Comparison of ENCODE assay signal across 14 mouse cellular contexts in the genomic region with DNA sequence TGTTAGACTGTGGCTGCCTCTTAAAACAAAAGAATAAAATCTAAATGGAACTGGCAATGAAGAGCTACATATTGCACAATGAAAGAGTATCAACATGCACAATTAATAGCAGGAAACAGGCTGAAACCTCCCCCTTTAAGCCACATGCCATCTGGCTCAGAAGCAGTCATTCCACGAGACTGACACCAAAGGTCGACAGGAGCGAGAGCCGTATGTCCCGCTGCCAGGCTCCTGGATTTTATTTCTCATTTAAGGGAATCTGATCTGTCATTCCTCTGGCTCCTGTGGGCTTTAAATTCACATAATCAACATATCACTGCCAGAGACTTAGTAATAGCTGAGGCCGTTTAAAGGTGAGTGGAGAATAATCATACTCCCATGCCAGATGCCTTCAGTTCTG.
DNase-seq lines count a peak whose midpoint lies in the region; ATAC-seq and TF ChIP-seq lines count a peak whose summit lies in the region.
"Had no signal": no experiment of that assay in that cellular context is flagged by ENCODE, and none has a peak within 500 bp of the region (broad histone marks: within the 10 kb centered on the region; RNA-seq: fewer than 3 reads in every experiment).

No protein-coding gene starts in this region.

- 51% methylated on average over 6 of the region's 6 CpGs for WGBS in embryonic facial prominence, embryonic 11.5 days
- 53% methylated on average over 6 of the region's 6 CpGs for WGBS in embryonic facial prominence, embryonic 10.5 days
- 12% methylated on average over 6 of the region's 6 CpGs for WGBS in cerebellum, adult 2 months
- 69% methylated on average over 6 of the region's 6 CpGs for WGBS in liver, embryonic 12.5 days (ENCODE audit: insufficient replicate concordance)

- H3K4me1 ChIP-seq in embryonic facial prominence, embryonic 11.5 days (ENCODE audit: control insufficient read depth, insufficient read depth, low read length) = no peaks in the 10 kb centered on the region
- no peaks in the 10 kb centered on the region for H3K4me1 ChIP-seq in embryonic facial prominence, embryonic 10.5 days
- H3K4me1 ChIP-seq in cerebellum, adult 2 months (ENCODE audit: control insufficient read depth, insufficient read depth, low read length) = peaks cover 2% of the 10 kb centered on the region; the same call in 1 of the 2 replicates
- H3K4me1 ChIP-seq in liver, embryonic 12.5 days = no peaks in the 10 kb centered on the region
- H3K4me1 ChIP-seq: embryonic facial prominence, embryonic 15.5 days; forebrain, embryonic 13.5 days; heart, embryonic 12.5 days had no signal

- no peak overlapping the region for H3K9ac ChIP-seq in embryonic facial prominence, embryonic 11.5 days (replicated peaks; ENCODE audit: low read length)
- H3K9ac ChIP-seq in liver, embryonic 12.5 days = no peak overlapping the region
- H3K9ac ChIP-seq: embryonic facial prominence, embryonic 15.5 days; forebrain, embryonic 13.5 days; heart, embryonic 12.5 days had no signal

- no peak overlapping the region for H3K4me2 ChIP-seq in embryonic facial prominence, embryonic 11.5 days (ENCODE audit: low read depth, low read length)
- H3K4me2 ChIP-seq in liver, embryonic 12.5 days = no peak overlapping the region
- H3K4me2 ChIP-seq: embryonic facial prominence, embryonic 15.5 days; forebrain, embryonic 13.5 days; heart, embryonic 12.5 days had no signal

- no peak for ATAC-seq in embryonic facial prominence, embryonic 11.5 days (replicated peaks; ENCODE audit: insufficient number of reproducible peaks, low FRiP score, low TSS enrichment, low read depth)
- no peak for ATAC-seq in frontal cortex, adult (ENCODE audit: low TSS enrichment)
- ATAC-seq in liver, embryonic 12.5 days = no peak
- ATAC-seq: forebrain, embryonic 13.5 days; intestine, embryonic 16.5 days had no signal

- intact Hi-C loops in left cerebral cortex, postnatal 4 days (cut with DNase I) = no loop called here
- intact Hi-C loops in gastrocnemius, adult 2 months (cut with DNase I) = no loop called here

- no peak overlapping the region for H3K4me3 ChIP-seq in embryonic facial prominence, embryonic 11.5 days (ENCODE audit: low read depth, low read length)
- H3K4me3 ChIP-seq in embryonic facial prominence, embryonic 10.5 days = no peak overlapping the region
- no peak overlapping the region for H3K4me3 ChIP-seq in cerebellum, adult 2 months (replicated peaks; ENCODE audit: insufficient read depth, low read depth, low read length)
- H3K4me3 ChIP-seq in gastrocnemius, adult 2 months = no peak overlapping the region
- no peak overlapping the region for H3K4me3 ChIP-seq in liver, embryonic 12.5 days
- H3K4me3 ChIP-seq: embryonic facial prominence, embryonic 15.5 days; forebrain, embryonic 13.5 days; heart, embryonic 12.5 days had no signal

- peak; percentile 4 for DNase-seq in embryonic facial prominence, embryonic 11.5 days (ENCODE audit: low spot score)
- DNase-seq in embryonic facial prominence, embryonic 10.5 days (ENCODE audit: low spot score) = no peak
- DNase-seq in left cerebral cortex, postnatal 4 days = peak; percentile 9
- no peak for DNase-seq in left cerebral cortex, adult 11 months (ENCODE audit: low spot score)
- DNase-seq in cerebellum, adult 2 months = peak; percentile 27 to 69
- peak; percentile 56 for DNase-seq in gastrocnemius, adult 2 months
- DNase-seq: adrenal gland, adult 8-10 months; spleen, adult 18-20 months had no signal

- no peak overlapping the region for H3K27ac ChIP-seq in embryonic facial prominence, embryonic 11.5 days (replicated peaks; ENCODE audit: low read depth, low read length)
- H3K27ac ChIP-seq in embryonic facial prominence, embryonic 10.5 days (replicated peaks) = no peak overlapping the region
- H3K27ac ChIP-seq in cerebellum, adult 2 months (ENCODE audit: insufficient read depth, low read length) = no peak overlapping the region
- no peak overlapping the region for H3K27ac ChIP-seq in gastrocnemius, adult 2 months
- H3K27ac ChIP-seq in liver, embryonic 12.5 days = no peak overlapping the region
- H3K27ac ChIP-seq: embryonic facial prominence, embryonic 15.5 days; forebrain, embryonic 13.5 days had no signal

- TF ChIP-seq POLR2A in cerebellum, adult 2 months (IDR thresholded peaks at IDR 0.05; ENCODE audit: borderline replicate concordance, insufficient read depth, low read length) = no peak

- H3K9me3 ChIP-seq in embryonic facial prominence, embryonic 11.5 days (replicated peaks; ENCODE audit: control insufficient read depth, low read length) = no peaks in the 10 kb centered on the region
- H3K9me3 ChIP-seq in embryonic facial prominence, embryonic 10.5 days = no peaks in the 10 kb centered on the region
- H3K9me3 ChIP-seq in liver, embryonic 12.5 days (replicated peaks) = no peaks in the 10 kb centered on the region
- H3K9me3 ChIP-seq: embryonic facial prominence, embryonic 15.5 days; forebrain, embryonic 13.5 days; heart, embryonic 12.5 days had no signal

- H3K36me3 ChIP-seq in embryonic facial prominence, embryonic 11.5 days (replicated peaks; ENCODE audit: control insufficient read depth, insufficient read depth, low read depth, low read length) = no peaks in the 10 kb centered on the region
- no peaks in the 10 kb centered on the region for H3K36me3 ChIP-seq in embryonic facial prominence, embryonic 10.5 days (replicated peaks)
- no peaks in the 10 kb centered on the region for H3K36me3 ChIP-seq in liver, embryonic 12.5 days
- H3K36me3 ChIP-seq: embryonic facial prominence, embryonic 15.5 days; heart, embryonic 12.5 days had no signal

- H3K27me3 ChIP-seq in embryonic facial prominence, embryonic 11.5 days (ENCODE audit: control insufficient read depth, insufficient read depth, low read length) = no peaks in the 10 kb centered on the region
- H3K27me3 ChIP-seq in embryonic facial prominence, embryonic 10.5 days (replicated peaks; ENCODE audit: low read depth, poor library complexity, severe bottlenecking) = peaks cover 5% of the 10 kb centered on the region; the same call in 1 of the 2 replicates
- H3K27me3 ChIP-seq in cerebellum, adult 2 months (ENCODE audit: control insufficient read depth, insufficient read depth, low read length) = no peaks in the 10 kb centered on the region
- no peaks in the 10 kb centered on the region for H3K27me3 ChIP-seq in liver, embryonic 12.5 days (replicated peaks)
- H3K27me3 ChIP-seq: embryonic facial prominence, embryonic 15.5 days; forebrain, embryonic 13.5 days; heart, embryonic 12.5 days had no signal

- no peak for TF ChIP-seq CTCF in cerebellum, adult 2 months (IDR thresholded peaks at IDR 0.05; ENCODE audit: borderline replicate concordance, insufficient read depth, low read depth, low read length)
- TF ChIP-seq CTCF in gastrocnemius, adult 2 months (IDR thresholded peaks at IDR 0.05) = no peak

Comparison
In these comparisons a context has a peak if more than half of its experiments do, and no peak if none do; other contexts are left out.
1. DNase-seq: peak in embryonic facial prominence, embryonic 11.5 days (single experiment), left cerebral cortex, postnatal 4 days (single experiment), cerebellum, adult 2 months (2 of 2) and gastrocnemius, adult 2 months (single experiment); none in embryonic facial prominence, embryonic 10.5 days (single experiment) and left cerebral cortex, adult 11 months (single experiment).